Comparison of ENCODE assay signal across 8 mouse cellular contexts in genomic region chr16:77014321-77015211, GRCm38 (mm10). TPM values are rescaled to one million over a fixed set of nuclear protein-coding genes. Genes with fewer than 3 reads are reported as not detected.
DNase-seq lines count a peak whose midpoint lies in the region; ATAC-seq and TF ChIP-seq lines count a peak whose summit lies in the region.

No protein-coding gene starts in this region.

- peak overlapping the region; percentile 37 for H3K27ac ChIP-seq in bone marrow macrophage, adult 2 months (ENCODE audit: insufficient read depth, low read depth, low read length)
- H3K27ac ChIP-seq in hindbrain, embryonic 12.5 days, result peak overlapping the region; percentile 83
- no peak overlapping the region for H3K27ac ChIP-seq in midbrain, embryonic 13.5 days

- no peaks in the 10 kb centered on the region for H3K27me3 ChIP-seq in hindbrain, embryonic 12.5 days
- H3K27me3 ChIP-seq in midbrain, embryonic 13.5 days, result no peaks in the 10 kb centered on the region

- WGBS in lung, adult 2 months, result under 1% methylated on average over 17 of the region's 17 CpGs
- 2% methylated on average over 17 of the region's 17 CpGs for WGBS in hindbrain, embryonic 12.5 days
- 2% methylated on average over 17 of the region's 17 CpGs for WGBS in midbrain, embryonic 13.5 days

- ATAC-seq in hindbrain, embryonic 12.5 days (ENCODE audit: low FRiP score), result no peak
- no peak for ATAC-seq in midbrain, embryonic 13.5 days

- peak overlapping the region; percentile 85 for H3K4me3 ChIP-seq in lung, adult 2 months (replicated peaks; ENCODE audit: extremely low read depth, low read depth, low read length)
- peak overlapping the region; percentile 73 for H3K4me3 ChIP-seq in bone marrow macrophage, adult 2 months (ENCODE audit: insufficient read depth, low read length)
- H3K4me3 ChIP-seq in hindbrain, embryonic 12.5 days, result peak overlapping the region; percentile 85
- H3K4me3 ChIP-seq in midbrain, embryonic 13.5 days (replicated peaks), result peak overlapping the region; percentile 79

- no peak for TF ChIP-seq CTCF in lung, adult 2 months (IDR thresholded peaks at IDR 0.05; ENCODE audit: insufficient read depth, low read length)
- TF ChIP-seq CTCF in bone marrow macrophage, adult 2 months (IDR thresholded peaks at IDR 0.05; ENCODE audit: low read depth, low read length), result no peak

- no peak for DNase-seq in lung, adult 2 months
- no peak for DNase-seq in lung, postnatal 4 days
- DNase-seq in right cerebral cortex, postnatal 36 days (ENCODE audit: low spot score in 2 of 2), result no peak
- DNase-seq in cerebellum, adult 8-10 months, result no peak
- DNase-seq in ovary, adult 18-20 months (ENCODE audit: low spot score), result no peak

- H3K4me1 ChIP-seq in lung, adult 2 months (ENCODE audit: control insufficient read depth, insufficient read depth, low read length), result peaks cover 19% of the 10 kb centered on the region
- H3K4me1 ChIP-seq in bone marrow macrophage, adult 2 months (ENCODE audit: control insufficient read depth, insufficient read depth, low read length), result peaks cover 19% of the 10 kb centered on the region
- H3K4me1 ChIP-seq in hindbrain, embryonic 12.5 days, result peaks cover 20% of the 10 kb centered on the region
- H3K4me1 ChIP-seq in midbrain, embryonic 13.5 days (replicated peaks), result peaks cover 23% of the 10 kb centered on the region

- peak overlapping the region; percentile 91 for H3K9ac ChIP-seq in hindbrain, embryonic 12.5 days
- peak overlapping the region; percentile 87 for H3K9ac ChIP-seq in midbrain, embryonic 13.5 days (replicated peaks)

- H3K36me3 ChIP-seq in hindbrain, embryonic 12.5 days, result no peaks in the 10 kb centered on the region
- no peaks in the 10 kb centered on the region for H3K36me3 ChIP-seq in midbrain, embryonic 13.5 days

- peak overlapping the region; percentile 58 for H3K4me2 ChIP-seq in hindbrain, embryonic 12.5 days (replicated peaks)
- H3K4me2 ChIP-seq in midbrain, embryonic 13.5 days (replicated peaks), result peak overlapping the region; percentile 63

- TF ChIP-seq POLR2A in lung, adult 2 months (IDR thresholded peaks at IDR 0.05; ENCODE audit: borderline replicate concordance, extremely low read depth, low read depth, low read length), result no peak
- no peak for TF ChIP-seq POLR2A in bone marrow macrophage, adult 2 months (IDR thresholded peaks at IDR 0.05; ENCODE audit: borderline replicate concordance, low read depth, low read length)

- no peaks in the 10 kb centered on the region for H3K9me3 ChIP-seq in hindbrain, embryonic 12.5 days (replicated peaks)
- H3K9me3 ChIP-seq in midbrain, embryonic 13.5 days, result no peaks in the 10 kb centered on the region

RNA-seq across cellular contexts. Expression of gene Usp25, which starts 1.1 kb away (rescaled TPM):
- 16.9 and 22.2 TPM in 2 replicates for polyA plus RNA-seq in lung, adult 2 months (2012; rRNA removed)
- polyA plus RNA-seq in bone marrow macrophage, adult 2 months (2012; ENCODE audit: insufficient read depth, insufficient read length, missing spikeins), result 49.4 and 52.9 TPM in 2 replicates
- polyA plus RNA-seq in hindbrain, embryonic 12.5 days (2016; fragmentation: Nextera tagmentation; extraction: Ambion mirVana), result 21.0 and 24.3 TPM in 2 replicates
- polyA plus RNA-seq in midbrain, embryonic 13.5 days (2015; fragmentation: Nextera tagmentation; extraction: Ambion mirVana), result 10.1 and 10.3 TPM in 2 replicates
